Mouse (Mus musculus) left cerebral cortex, postnatal 14 days (tissue): Measurements from ENCODE around the gene Ubap1. TPM values are rescaled to one million over a fixed set of nuclear protein-coding genes. Genes with fewer than 3 reads are reported as not detected.
A peak's percentile ranks its signal among the peaks of the same experiment; 100 is the strongest.

Source experiments
- DNase-seq, 2 experiments: peaks; one replicate each; pipeline ENCODE4 v3.0.0; 2021 to 2022; ENCODE audit warnings: low spot score in 2 of 2, mixed read lengths in 1 of 2
- intact Hi-C: fragments of 180-260 bp; cut with DNase I; formaldehyde crosslinking; loops from one replicate; pipeline ENCODE4 v1.15.1; 2025
- long read RNA-seq, 2 experiments: library from polyadenylated mRNA; stranded (forward); transcript quantifications; one replicate each; pipeline ENCODE4 v2.0.0; 2021
- total RNA-seq, 2 experiments: library from RNA; stranded (reverse); gene quantifications; 2 replicates each; pipeline ENCODE4 v1.2.3; 2021

Gene Ubap1
- 10 to 100 TPM; 42.1 to 45.7 TPM for total RNA-seq
- long read RNA-seq, experiment 1, transcript Ubap1-201 (7 exons, 3,456 nt): major isoform, 63 of 96 reads
- long read RNA-seq, experiment 1, partial matches to known transcripts: 1 of 96 reads
- long read RNA-seq, experiment 1, other reads (novel, unspliced or antisense): 28 of 96 reads
- long read RNA-seq, experiment 2, transcript Ubap1-201 (7 exons, 3,456 nt): major isoform, 52 of 76 reads
- long read RNA-seq, experiment 2, partial matches to known transcripts: 2 of 76 reads
- long read RNA-seq, experiment 2, other reads (novel, unspliced or antisense): 21 of 76 reads

- intact Hi-C loops: no loop called here
- DNase-seq: peak; percentile 90 to 94
Measured at GRCm38 (mm10) chr4:41348584-41349198, at the start of gene Ubap1. TSS of gene Ubap1 (plus strand) at chr4:41348996.

GRCm38 (mm10) chr4:41303671-41304070 is 45.1 kb upstream of the Ubap1 start:
- no peak for DNase-seq
- intact Hi-C loops: no loop called here

GRCm38 (mm10) chr4:41304302-41304701 is 44.5 kb upstream of the Ubap1 start:
- peak; percentile 38 to 48 for DNase-seq
- intact Hi-C loops: no loop called here

GRCm38 (mm10) chr4:41307406-41307805 is 41.4 kb upstream of the Ubap1 start:
- intact Hi-C loops: no loop called here
- no peak for DNase-seq

GRCm38 (mm10) chr4:41310567-41311563 is 37.9 kb upstream of the Ubap1 start:
- no peak for DNase-seq
- intact Hi-C loops: no loop called here

- DNase-seq: no peak
- intact Hi-C loops: loop anchor here (2.0 kb wide), 1 partner anchor 77 kb away; no protein-coding TSS in a partner anchor
Measured at GRCm38 (mm10) chr4:41313722-41314121, 35.1 kb upstream of the Ubap1 start.

- DNase-seq: peak; percentile 95 to 97
- intact Hi-C loops: loop anchor here (2.0 kb wide), 1 partner anchor 76 kb away; no protein-coding TSS in a partner anchor
Measured at GRCm38 (mm10) chr4:41314141-41315129, 34.4 kb upstream of the Ubap1 start, which contains the start of gene Dcaf12. TSS of gene Dcaf12 (minus strand) at chr4:41314889.

GRCm38 (mm10) chr4:41315173-41315572 is 33.6 kb upstream of the Ubap1 start:
- peak in 1 of 2 experiments; percentile 9 for DNase-seq
- intact Hi-C loops: loop anchor here (2.0 kb wide), 1 partner anchor 76 kb away; no protein-coding TSS in a partner anchor

- intact Hi-C loops: no loop called here
Measured at GRCm38 (mm10) chr4:41318267-41318666, 30.5 kb upstream of the Ubap1 start.

GRCm38 (mm10) chr4:41320971-41321370 is 27.8 kb upstream of the Ubap1 start:
- intact Hi-C loops: no loop called here
- DNase-seq: no peak

More at GRCm38 (mm10) chr4:41318267-41318666, 30.5 kb upstream of the Ubap1 start:
- DNase-seq: no peak

GRCm38 (mm10) chr4:41326876-41327275 is 21.9 kb upstream of the Ubap1 start:
- no peak for DNase-seq
- intact Hi-C loops: no loop called here

- no peak for DNase-seq
- intact Hi-C loops: no loop called here
Measured at GRCm38 (mm10) chr4:41329481-41329880, 19.3 kb upstream of the Ubap1 start.

GRCm38 (mm10) chr4:41331085-41331484 is 17.7 kb upstream of the Ubap1 start:
- intact Hi-C loops: no loop called here
- DNase-seq: no peak

- intact Hi-C loops: no loop called here
- DNase-seq: no peak
Measured at GRCm38 (mm10) chr4:41331698-41332421, 16.9 kb upstream of the Ubap1 start.

- intact Hi-C loops: no loop called here
- no peak for DNase-seq
Measured at GRCm38 (mm10) chr4:41336546-41336945, 12.2 kb upstream of the Ubap1 start.

GRCm38 (mm10) chr4:41340912-41341550 is 7.8 kb upstream of the Ubap1 start:
- no peak for DNase-seq
- intact Hi-C loops: no loop called here

GRCm38 (mm10) chr4:41346011-41346410 is 2.8 kb upstream of the Ubap1 start:
- peak in 1 of 2 experiments; percentile 9 for DNase-seq
- intact Hi-C loops: no loop called here
